Mouse (Mus musculus) lung, postnatal 0 days (tissue): ENCODE measurements around the gene Gm4450. TPM values are rescaled to one million over a fixed set of nuclear protein-coding genes. Genes with fewer than 3 reads are reported as not detected.
"Not testable (repeated sequence)": the region's sequence is repeated elsewhere in the genome, so short reads cannot be mapped to it uniquely, and the experiment has no call there.

Experiments
- ATAC-seq: fragments of 200-750 bp; cut with Nextera tagmentation; 2 replicates; pipeline ENCODE4 v1.8.0; 2017; ENCODE audit warnings: moderate library complexity
- DNase-seq: peaks from one replicate; pipeline ENCODE4 v3.0.0-alpha.2; 2016; ENCODE audit warnings: low spot score
- H3K27ac ChIP-seq: fragments of 300-500 bp; sonication (generic); 2 replicates; pipeline ENCODE4 v1.5.1; 2014; ENCODE audit warnings: antibody characterized with exemption, mild to moderate bottlenecking, low read length, mixed read lengths
- H3K27me3 ChIP-seq: fragments of 300-500 bp; sonication (generic); replicated peaks from 2 replicates; pipeline ENCODE4 v1.6.1; 2014; ENCODE audit warnings: low read length, mixed read lengths; ENCODE audit not compliant: insufficient read depth
- H3K36me3 ChIP-seq: fragments of 300-500 bp; sonication (generic); 2 replicates; pipeline ENCODE4 v1.6.1; 2014; ENCODE audit warnings: low read length, mixed read lengths; ENCODE audit not compliant: insufficient read depth
- H3K4me1 ChIP-seq: fragments of 300-500 bp; sonication (generic); 2 replicates; pipeline ENCODE4 v1.6.1; 2014; ENCODE audit warnings: antibody characterized with exemption, low read depth, low read length, mixed read lengths; ENCODE audit not compliant: insufficient read depth
- H3K4me2 ChIP-seq: fragments of 300-500 bp; sonication (generic); replicated peaks from 2 replicates; pipeline ENCODE4 v1.6.1; 2014; ENCODE audit warnings: low read depth, mild to moderate bottlenecking, low read length, moderate library complexity, mixed read lengths
- H3K4me3 ChIP-seq: fragments of 300-500 bp; sonication (generic); 2 replicates; pipeline ENCODE4 v1.5.1; 2014; ENCODE audit warnings: low read depth, low read length
- H3K9ac ChIP-seq: fragments of 300-500 bp; sonication (generic); replicated peaks from 2 replicates; pipeline ENCODE4 v1.6.1; 2014; ENCODE audit warnings: low read depth, mild to moderate bottlenecking
- H3K9me3 ChIP-seq: fragments of 300-500 bp; sonication (generic); 2 replicates; pipeline ENCODE4 v1.6.1; 2016; ENCODE audit warnings: low read length, mixed read lengths
- CTCF ChIP-seq: IDR thresholded peaks from 2 replicates; pipeline ENCODE4 v1.5.1; 2016; ENCODE audit warnings: antibody characterized with exemption, mild to moderate bottlenecking
- EP300 ChIP-seq: IDR thresholded peaks from 2 replicates; pipeline ENCODE4 v1.6.1; 2016; ENCODE audit warnings: antibody characterized with exemption, mild to moderate bottlenecking, control low read depth
- WGBS: fragments of 180-500 bp; shearing (Covaris S2); extraction: QIAGEN DNeasy Blood & Tissue Kit; methylation state at CpG from one replicate; pipeline ENCODE4 v1.1.7; 2014; 5-methylcytosine and 5-hydroxymethylcytosine counted together
- polyA plus RNA-seq: library from polyadenylated mRNA; unstranded; fragments of >200 nt; fragmentation: Nextera tagmentation; extraction: Ambion mirVana; gene quantifications from 2 replicates; pipeline ENCODE4 v1.2.1, GENCODE M21; 2015

The Gm4450 gene
- polyA plus RNA-seq, 1 experiment from 2014 or later = not detected

DNA sequence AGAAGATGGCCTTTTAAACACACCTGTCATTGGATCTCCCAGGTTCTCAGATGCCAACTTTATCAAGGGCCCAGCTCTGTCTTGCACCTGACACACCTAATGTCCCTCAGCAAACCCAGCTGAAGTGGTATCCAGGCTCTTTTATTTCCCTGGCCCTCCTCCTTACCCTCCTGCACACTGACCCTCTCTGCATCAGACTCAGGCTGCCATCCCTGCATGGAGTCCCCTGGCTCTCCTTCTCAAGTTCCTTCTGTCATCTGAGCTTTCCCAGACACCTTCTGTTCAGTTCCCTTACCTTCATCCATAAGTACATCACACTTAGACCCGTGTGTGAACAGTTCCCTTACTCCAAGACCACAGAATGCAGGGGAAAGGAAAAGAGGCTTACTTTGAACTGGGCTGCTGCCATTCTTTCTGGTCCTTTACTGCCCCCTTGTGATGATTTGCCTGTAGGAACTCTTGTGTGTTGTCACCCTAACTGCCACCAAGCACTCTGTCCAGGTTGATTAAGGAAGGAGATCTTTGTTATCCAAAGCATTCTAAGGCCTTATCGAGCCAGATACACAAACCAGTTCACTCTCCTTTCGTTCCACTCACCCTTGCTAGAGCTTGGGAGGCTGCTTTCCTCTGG is 13.7 kb downstream of the Gm4450 start:
- H3K9me3 ChIP-seq = not testable (repeated sequence)
- WGBS = 6% methylated on average over 3 of the region's 3 CpGs

GRCm38 (mm10) chr3:98442245-98442644 is 14.7 kb downstream of the Gm4450 start:
- H3K4me2 ChIP-seq, ATAC-seq, DNase-seq, H3K4me3 ChIP-seq, H3K9me3 ChIP-seq, H3K27me3 ChIP-seq, H3K36me3 ChIP-seq, H3K9ac ChIP-seq, H3K27ac ChIP-seq, H3K4me1 ChIP-seq: not testable (repeated sequence)
- TF ChIP-seq CTCF = peak; percentile 37
- WGBS = 24% methylated on average over 3 of the region's 3 CpGs

More for the DNA sequence above, 13.7 kb downstream of the Gm4450 start:
- TF ChIP-seq CTCF = peak; percentile 63
- DNase-seq = peak; percentile 9
- peak; percentile 32; the same call in 1 of the 2 replicates for ATAC-seq
- H3K9ac ChIP-seq, H3K4me3 ChIP-seq, H3K36me3 ChIP-seq, H3K4me1 ChIP-seq, H3K27ac ChIP-seq, H3K4me2 ChIP-seq, H3K27me3 ChIP-seq: not testable (repeated sequence)

DNA sequence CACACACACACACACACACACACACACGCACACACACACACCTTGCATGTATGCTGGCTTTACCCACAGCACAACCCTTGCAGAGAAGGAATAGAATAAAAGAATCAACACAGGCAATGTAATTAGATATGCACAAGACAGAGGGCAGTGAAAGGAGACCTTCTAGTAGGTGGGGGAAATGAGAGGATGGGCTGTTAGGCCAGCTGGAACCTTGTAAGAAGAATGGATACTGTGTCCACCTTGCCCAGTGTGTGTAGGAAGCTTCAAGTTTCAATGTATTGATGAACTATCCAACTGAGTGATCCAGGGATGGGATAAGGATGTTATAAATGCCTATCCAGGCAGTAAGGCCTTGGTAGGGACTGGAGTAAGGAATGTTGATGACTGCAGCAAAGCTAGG is 21.9 kb downstream of the Gm4450 start:
- no peaks in the 10 kb centered on the region for H3K27me3 ChIP-seq
- TF ChIP-seq EP300 (no peak), CTCF (no peak)
- H3K9ac ChIP-seq = no peak overlapping the region
- H3K36me3 ChIP-seq = no peaks in the 10 kb centered on the region
- no peak for DNase-seq
- ATAC-seq = no peak
- no peak overlapping the region for H3K27ac ChIP-seq
- H3K4me1 ChIP-seq = no peaks in the 10 kb centered on the region
- no peak overlapping the region for H3K4me3 ChIP-seq
- WGBS = 67% methylated on average over 1 of the region's 1 CpGs
- no peak overlapping the region for H3K4me2 ChIP-seq
- H3K9me3 ChIP-seq = no peaks in the 10 kb centered on the region

DNA sequence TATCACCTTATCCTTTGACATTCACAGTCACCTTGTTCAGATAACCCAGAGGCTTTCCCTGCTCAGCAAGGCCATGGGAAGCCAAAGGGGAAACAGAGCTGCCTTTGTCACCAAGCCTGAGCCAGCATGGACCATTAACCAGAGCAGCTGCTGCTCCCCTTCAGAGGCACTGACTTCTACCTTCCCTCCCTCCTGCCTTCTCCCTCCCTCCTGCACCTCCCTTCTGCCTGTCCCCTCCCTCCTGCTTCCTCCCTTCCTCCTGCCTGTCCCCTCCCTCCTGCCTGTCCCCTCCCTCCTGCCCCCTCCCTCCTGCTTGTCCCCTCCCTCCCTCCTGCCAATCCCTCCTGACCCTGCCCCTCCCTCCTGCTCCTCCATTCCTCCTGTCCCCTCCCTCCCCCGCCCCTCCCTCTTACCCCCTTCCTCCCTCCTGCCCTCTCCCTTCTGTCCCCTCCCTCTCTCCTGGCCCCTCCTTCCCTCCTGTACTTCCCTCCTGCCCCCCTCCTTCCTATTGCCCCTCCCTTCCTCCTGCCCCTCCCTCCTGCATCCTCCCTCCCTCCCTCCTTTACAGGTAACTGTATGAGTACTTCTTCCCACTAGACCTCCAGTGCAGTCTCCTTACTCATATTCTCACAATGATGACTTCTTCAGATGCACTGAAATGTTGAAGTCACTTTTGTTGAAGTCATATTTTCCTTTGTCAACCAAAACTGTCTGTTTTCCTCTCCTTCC is 22.7 kb downstream of the Gm4450 start:
- DNase-seq (peak; percentile 11), ATAC-seq (no peak)
- H3K36me3 ChIP-seq = no peaks in the 10 kb centered on the region

GRCm38 (mm10) chr3:98428928-98429525 is 27.9 kb downstream of the Gm4450 start:
- no peaks in the 10 kb centered on the region for H3K27me3 ChIP-seq
- H3K27ac ChIP-seq = no peak overlapping the region
- WGBS = 34% methylated on average over 8 of the region's 8 CpGs
- no peak for TF ChIP-seq EP300
- TF ChIP-seq CTCF = no peak
- ATAC-seq (no peak), DNase-seq (peak; percentile 3)
- H3K4me2 ChIP-seq = peak overlapping the region; percentile 99; the same call in 1 of the 2 replicates
- no peak overlapping the region for H3K9ac ChIP-seq
- H3K4me3 ChIP-seq = 0 out of 2 replicates have a peak overlapping the region, but pooled peaks have one; percentile 60
- H3K9me3 ChIP-seq = no peaks in the 10 kb centered on the region
- H3K4me1 ChIP-seq = peaks cover 13% of the 10 kb centered on the region; the same call in 1 of the 2 replicates
- H3K36me3 ChIP-seq = no peaks in the 10 kb centered on the region

More for the DNA sequence above, 22.7 kb downstream of the Gm4450 start:
- Histone ChIP-seq H3K4me2 (no peak overlapping the region), H3K4me3 (no peak overlapping the region), H3K27me3 (no peaks in the 10 kb centered on the region), H3K4me1 (no peaks in the 10 kb centered on the region), H3K9ac (no peak overlapping the region), H3K9me3 (no peaks in the 10 kb centered on the region), H3K27ac (no peak overlapping the region)
- 20% methylated on average over 1 of the region's 1 CpGs for WGBS
- TF ChIP-seq CTCF (no peak), EP300 (no peak)

- H3K27me3 ChIP-seq = no peaks in the 10 kb centered on the region
- DNase-seq = peak; percentile 4
- 12% methylated on average over 17 of the region's 17 CpGs for WGBS
- no peaks in the 10 kb centered on the region for H3K9me3 ChIP-seq
- no peaks in the 10 kb centered on the region for H3K36me3 ChIP-seq
- no peak overlapping the region for H3K27ac ChIP-seq
- H3K4me3 ChIP-seq = peak overlapping the region; percentile 60
- H3K4me2 ChIP-seq = peak overlapping the region; percentile 99
- no peak overlapping the region for H3K9ac ChIP-seq
- H3K4me1 ChIP-seq = peaks cover 13% of the 10 kb centered on the region; the same call in 1 of the 2 replicates
- no peak for TF ChIP-seq CTCF
- no peak for ATAC-seq
These were observed 28.5 kb downstream of the Gm4450 start for GRCm38 (mm10) chr3:98428449-98428775.
